Mouse (Mus musculus) MEL (cell line): ENCODE results near the gene Izumo1. TPM values are rescaled to one million over a fixed set of nuclear protein-coding genes. Genes with fewer than 3 reads are reported as not detected.

ENCODE experiments used
- DNase-seq: peaks from one replicate; pipeline ENCODE4 v3.0.0; 2011; ENCODE audit warnings: low read depth, low spot score
- H3K27ac ChIP-seq: 2 replicates; pipeline ENCODE4 v1.5.1; 2012; ENCODE audit warnings: low read depth, mild to moderate bottlenecking, control low read depth, low read length, moderate library complexity; ENCODE audit not compliant: control insufficient read depth
- H3K27me3 ChIP-seq, 2 experiments: fragments of 150-350 bp in 1 of 2; sonication (generic) in 1 of 2; 2 replicates each; pipeline ENCODE4 v1.6.1; 2012; ENCODE audit warnings: low read length in 2 of 2, mild to moderate bottlenecking in 2 of 2, improper control_type of control experiment in 1 of 2, moderate library complexity in 1 of 2; ENCODE audit not compliant: insufficient read depth in 2 of 2, control insufficient read depth in 1 of 2
- H3K36me3 ChIP-seq, 2 experiments: 2 replicates each; pipeline ENCODE4 v1.6.1; 2012 to 2014; ENCODE audit warnings: low read length in 2 of 2, improper control_type of control experiment in 1 of 2, inconsistent platforms in 1 of 2, mild to moderate bottlenecking in 1 of 2; ENCODE audit not compliant: insufficient read depth in 2 of 2, control insufficient read depth in 1 of 2
- H3K4me1 ChIP-seq, 2 experiments: fragments of 150-350 bp in 1 of 2; sonication (generic) in 1 of 2; 2 replicates each; pipeline ENCODE4 v1.6.1; 2012; ENCODE audit warnings: low read length in 2 of 2, improper control_type of control experiment in 1 of 2, mild to moderate bottlenecking in 1 of 2; ENCODE audit not compliant: insufficient read depth in 2 of 2, control insufficient read depth in 1 of 2
- H3K4me3 ChIP-seq, 2 experiments: fragments of 150-350 bp in 1 of 2; sonication (generic) in 1 of 2; 2 replicates each; pipeline ENCODE4 v1.5.1; 2012; ENCODE audit warnings: low read depth in 2 of 2, low read length in 2 of 2, mild to moderate bottlenecking in 2 of 2, moderate library complexity in 2 of 2, control low read depth in 1 of 2, improper control_type of control experiment in 1 of 2; ENCODE audit not compliant: control insufficient read depth in 1 of 2, insufficient read depth in 1 of 2
- H3K79me2 ChIP-seq: 2 replicates; pipeline ENCODE4 v1.6.1; 2012; ENCODE audit warnings: mild to moderate bottlenecking, low read length, moderate library complexity; ENCODE audit not compliant: control insufficient read depth, poor library complexity, insufficient read depth
- H3K9ac ChIP-seq: 2 replicates; pipeline ENCODE4 v1.6.1; 2012; ENCODE audit warnings: low read depth, mild to moderate bottlenecking, control low read depth, low read length, moderate library complexity; ENCODE audit not compliant: control insufficient read depth, poor library complexity, severe bottlenecking
- H3K9me3 ChIP-seq: fragments of 150-350 bp; sonication (generic); replicated peaks from 2 replicates; pipeline ENCODE4 v1.6.1; 2012; ENCODE audit warnings: mild to moderate bottlenecking, low read length, improper control_type of control experiment, moderate library complexity; ENCODE audit not compliant: insufficient read depth
- BHLHE40 ChIP-seq: IDR thresholded peaks from 2 replicates; pipeline ENCODE4 v1.6.1; 2012; ENCODE audit warnings: low read depth, mild to moderate bottlenecking, inconsistent platforms, low read length, improper control_type of control experiment, borderline replicate concordance
- CHD1 ChIP-seq: IDR thresholded peaks from 2 replicates; pipeline ENCODE4 v1.6.1; 2012; ENCODE audit warnings: low read depth, mild to moderate bottlenecking, inconsistent platforms, low read length, improper control_type of control experiment
- CHD2 ChIP-seq: IDR thresholded peaks from 2 replicates; pipeline ENCODE4 v1.6.1; 2011; ENCODE audit warnings: low read length, improper control_type of control experiment
- E2F4 ChIP-seq: IDR thresholded peaks from 2 replicates; pipeline ENCODE4 v1.6.1; 2011; ENCODE audit warnings: low read depth, low read length, improper control_type of control experiment, borderline replicate concordance
- ELF1 ChIP-seq: IDR thresholded peaks from 2 replicates; pipeline ENCODE4 v1.6.1; 2014; ENCODE audit warnings: low read depth, mild to moderate bottlenecking, inconsistent platforms, low read length, improper control_type of control experiment, moderate library complexity
- ETS1 ChIP-seq: IDR thresholded peaks from 2 replicates; pipeline ENCODE4 v1.6.1; 2012; ENCODE audit warnings: low read depth, mild to moderate bottlenecking, inconsistent platforms, low read length, improper control_type of control experiment, moderate library complexity
- GABPA ChIP-seq: IDR thresholded peaks from 2 replicates; pipeline ENCODE4 v1.6.1; 2012; ENCODE audit warnings: low read depth, mild to moderate bottlenecking, inconsistent platforms, low read length, improper control_type of control experiment, moderate library complexity
- GATA1 ChIP-seq: IDR thresholded peaks from 2 replicates; pipeline ENCODE4 v1.6.1; 2011; ENCODE audit warnings: low read depth, low read length, improper control_type of control experiment
- HCFC1 ChIP-seq: IDR thresholded peaks from 2 replicates; pipeline ENCODE4 v1.6.1; 2012; ENCODE audit warnings: low read depth, mild to moderate bottlenecking, inconsistent platforms, low read length, improper control_type of control experiment, moderate library complexity
- JUND ChIP-seq: IDR thresholded peaks from 2 replicates; pipeline ENCODE4 v1.6.1; 2011; ENCODE audit warnings: low read depth, mild to moderate bottlenecking, improper control_type of control experiment, low read length
- KAT2A ChIP-seq: conservative IDR thresholded peaks from 2 replicates; pipeline ENCODE4 v1.6.1; 2012; ENCODE audit warnings: low read depth, low read length, improper control_type of control experiment, inconsistent platforms
- MAFK ChIP-seq: IDR thresholded peaks from 2 replicates; pipeline ENCODE4 v1.6.1; 2011; ENCODE audit warnings: low read depth, mild to moderate bottlenecking, low read length, improper control_type of control experiment, borderline replicate concordance
- MAX ChIP-seq: IDR thresholded peaks from 2 replicates; pipeline ENCODE4 v1.6.1; 2011; ENCODE audit warnings: low read length, improper control_type of control experiment
- MEF2A ChIP-seq: IDR thresholded peaks from 2 replicates; pipeline ENCODE4 v1.6.1; 2014; ENCODE audit warnings: low read depth, mild to moderate bottlenecking, inconsistent platforms, low read length, improper control_type of control experiment; ENCODE audit not compliant: poor library complexity, insufficient replicate concordance, severe bottlenecking; ENCODE audit errors: extremely low read depth
- MXI1 ChIP-seq: IDR thresholded peaks from 2 replicates; pipeline ENCODE4 v1.6.1; 2011; ENCODE audit warnings: mild to moderate bottlenecking, low read depth, low read length, improper control_type of control experiment
- MYB ChIP-seq: IDR thresholded peaks from 2 replicates; pipeline ENCODE4 v1.6.1; 2011; ENCODE audit warnings: mild to moderate bottlenecking, low read depth, low read length, improper control_type of control experiment
- NELFE ChIP-seq: IDR thresholded peaks from 2 replicates; pipeline ENCODE4 v1.6.1; 2011; ENCODE audit warnings: low read depth, low read length, improper control_type of control experiment
- NRF1 ChIP-seq: IDR thresholded peaks from 2 replicates; pipeline ENCODE4 v1.6.1; 2014; ENCODE audit warnings: low read depth, mild to moderate bottlenecking, inconsistent platforms, low read length, improper control_type of control experiment, moderate library complexity; ENCODE audit not compliant: poor library complexity, insufficient read depth, severe bottlenecking
- POLR2A ChIP-seq, 2 experiments: IDR thresholded peaks; 2 replicates each; pipeline ENCODE4 v1.6.1; 2011 to 2012; ENCODE audit warnings: low read length in 2 of 2, mild to moderate bottlenecking in 2 of 2, control low read depth in 1 of 2, improper control_type of control experiment in 1 of 2, low read depth in 1 of 2, moderate library complexity in 1 of 2; ENCODE audit not compliant: control insufficient read depth in 1 of 2, insufficient read depth in 1 of 2, poor library complexity in 1 of 2
- POLR2AphosphoS2 ChIP-seq: IDR thresholded peaks from 2 replicates; pipeline ENCODE4 v1.6.1; 2011; ENCODE audit warnings: low read length, improper control_type of control experiment
- POLR2AphosphoS5 ChIP-seq: IDR thresholded peaks from 2 replicates; pipeline ENCODE4 v1.6.1; 2012; ENCODE audit warnings: low read depth, borderline replicate concordance, mild to moderate bottlenecking, inconsistent platforms, low read length, moderate library complexity, mixed read lengths
- RCOR1 ChIP-seq: IDR thresholded peaks from 2 replicates; pipeline ENCODE4 v1.6.1; 2012; ENCODE audit warnings: low read depth, mild to moderate bottlenecking, inconsistent platforms, low read length, improper control_type of control experiment
- SIN3A ChIP-seq: IDR thresholded peaks from 2 replicates; pipeline ENCODE4 v1.6.1; 2012; ENCODE audit warnings: low read length, improper control_type of control experiment, inconsistent platforms
- TAL1 ChIP-seq: IDR thresholded peaks from 2 replicates; pipeline ENCODE4 v1.6.1; 2012; ENCODE audit warnings: mild to moderate bottlenecking, inconsistent platforms, low read length, moderate library complexity, mixed read lengths
- TBP ChIP-seq: IDR thresholded peaks from 2 replicates; pipeline ENCODE4 v1.8.0; 2011; ENCODE audit warnings: low read depth, low read length, improper control_type of control experiment
- TCF12 ChIP-seq: IDR thresholded peaks from 2 replicates; pipeline ENCODE4 v1.6.1; 2014; ENCODE audit warnings: low read depth, mild to moderate bottlenecking, inconsistent platforms, low read length, improper control_type of control experiment, moderate library complexity
- ZC3H11A ChIP-seq: IDR thresholded peaks from 2 replicates; pipeline ENCODE4 v1.6.1; 2012; ENCODE audit warnings: low read depth, mild to moderate bottlenecking, inconsistent platforms, low read length, improper control_type of control experiment
- ZKSCAN1 ChIP-seq: IDR thresholded peaks from 2 replicates; pipeline ENCODE4 v1.6.1; 2012; ENCODE audit warnings: low read depth, mild to moderate bottlenecking, inconsistent platforms, low read length, improper control_type of control experiment, moderate library complexity
- ZMIZ1 ChIP-seq: IDR thresholded peaks from 2 replicates; pipeline ENCODE4 v1.6.1; 2012; ENCODE audit warnings: low read depth, mild to moderate bottlenecking, inconsistent platforms, low read length, improper control_type of control experiment, moderate library complexity
- ZNF384 ChIP-seq: IDR thresholded peaks from 2 replicates; pipeline ENCODE4 v1.6.1; 2012; ENCODE audit warnings: low read depth, mild to moderate bottlenecking, inconsistent platforms, low read length, improper control_type of control experiment
- polyA plus RNA-seq, 2 experiments: library from polyadenylated mRNA; stranded (reverse) in 1 of 2; unstranded in 1 of 2; fragments of >175 nt in 1 of 2; fragments of >200 nt in 1 of 2; gene quantifications; 2 replicates each; pipeline versions ENCODE4 v1.2.1 to v1.2.4; 2012; ENCODE audit warnings: low replicate concordance in 2 of 2, low read depth in 1 of 2; ENCODE audit not compliant: insufficient read length in 2 of 2, insufficient read depth in 1 of 2, missing spikeins in 1 of 2
- total RNA-seq: library from RNA; depleted of rRNA; stranded (reverse); fragments of 300-350 nt; gene quantifications from 2 replicates; pipeline ENCODE4 v1.2.3, GENCODE M21; 2012

Gene Izumo1
- total and polyA plus RNA-seq, 3 experiments = 0.04 TPM; not detected in 2

DNA sequence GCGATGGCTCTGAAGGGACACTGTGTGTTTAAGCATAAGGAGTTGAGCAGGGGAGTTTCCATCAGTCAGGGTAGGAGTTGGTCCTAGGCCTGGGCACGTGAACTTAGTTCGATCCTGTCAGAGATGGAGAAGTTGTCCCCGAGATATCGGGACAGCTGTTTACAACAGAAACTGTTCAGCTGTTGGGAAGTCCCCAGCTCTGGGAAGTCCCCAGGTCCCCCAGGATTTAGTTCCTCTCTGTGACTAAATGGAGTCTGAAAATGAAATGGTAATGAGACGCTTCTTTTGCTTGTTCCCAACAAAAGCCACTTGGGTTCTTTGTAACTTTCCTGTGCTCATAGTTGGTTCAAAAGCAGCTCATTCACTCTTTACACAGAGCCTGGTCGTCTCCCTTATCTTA is 29.7 kb upstream of the Izumo1 start:
- peak; percentile 41 for DNase-seq
- no peaks in the 10 kb centered on the region for H3K27me3 ChIP-seq
- no peak for TF ChIP-seq CHD1
- peak; percentile 82 for TF ChIP-seq ETS1
- peak; percentile 55; the same call in 1 of the 2 replicates for TF ChIP-seq BHLHE40
- peak; percentile 31; the same call in 1 of the 2 replicates for TF ChIP-seq GATA1
- peaks cover 10 to 20% of the 10 kb centered on the region in 2 experiments for H3K4me1 ChIP-seq
- H3K9me3 ChIP-seq = no peaks in the 10 kb centered on the region
- H3K4me3 ChIP-seq = no peak overlapping the region
- peak overlapping the region; percentile 1; the same call in 1 of the 2 replicates for H3K27ac ChIP-seq
- peaks cover 0 to 27% of the 10 kb centered on the region in 2 experiments; a peak in 3 of 4 replicates for H3K36me3 ChIP-seq
- H3K79me2 ChIP-seq = no peaks in the 10 kb centered on the region
- peak overlapping the region; percentile 0; the same call in 1 of the 2 replicates for H3K9ac ChIP-seq

DNA sequence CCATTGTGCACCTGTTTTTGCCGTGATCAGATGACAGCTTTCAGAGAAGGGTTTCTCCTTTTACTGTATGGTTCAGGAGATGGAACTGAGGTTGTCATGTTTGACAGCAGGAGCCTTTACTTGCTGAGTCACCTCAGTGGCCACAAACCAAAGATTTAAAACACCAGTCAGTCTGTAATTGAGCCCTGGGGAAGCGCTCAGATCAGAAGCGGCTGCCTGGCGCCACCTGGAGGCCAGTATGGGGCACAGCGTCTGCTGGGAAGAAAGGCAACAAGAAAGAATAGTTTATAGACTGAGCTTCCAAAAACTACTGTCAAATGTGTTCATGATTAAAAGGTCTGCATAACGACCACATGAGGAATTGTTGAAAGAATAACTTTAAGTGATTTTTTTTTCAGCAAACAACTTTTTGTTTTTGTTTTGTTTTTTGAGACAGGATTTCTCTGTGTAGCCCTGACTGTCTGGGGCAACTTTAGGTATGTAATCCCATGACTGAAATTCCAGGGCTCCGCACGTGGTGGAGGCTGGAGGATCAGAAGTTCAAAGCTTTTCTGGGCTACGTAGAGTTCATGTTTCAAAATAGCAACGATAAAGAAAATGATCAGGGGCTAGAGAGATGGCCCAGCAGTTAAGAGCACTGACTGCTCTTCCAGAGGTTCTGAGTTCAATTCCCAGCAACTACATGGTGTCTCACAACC is 28.3 kb upstream of the Izumo1 start:
- no peaks in the 10 kb centered on the region for H3K9me3 ChIP-seq
- peak overlapping the region; percentile 10; the same call in 1 of the 2 replicates for H3K9ac ChIP-seq
- H3K27me3 ChIP-seq = no peaks in the 10 kb centered on the region
- H3K79me2 ChIP-seq = no peaks in the 10 kb centered on the region
- no peak overlapping the region for H3K27ac ChIP-seq
- peaks cover 10 to 20% of the 10 kb centered on the region in 2 experiments for H3K4me1 ChIP-seq
- H3K4me3 ChIP-seq = no peak overlapping the region
- peaks cover 0 to 27% of the 10 kb centered on the region in 2 experiments; a peak in 2 of 4 replicates for H3K36me3 ChIP-seq
- DNase-seq = peak; percentile 94
- peak; percentile 79; the same call in 1 of the 2 replicates for TF ChIP-seq MAFK
- no peak for TF ChIP-seq POLR2AphosphoS5
- no peak for TF ChIP-seq BHLHE40
- TF ChIP-seq CHD2 = no peak
- TF ChIP-seq RCOR1 = peak; percentile 72
- TF ChIP-seq MXI1 = peak; percentile 58; the same call in 1 of the 2 replicates
- TF ChIP-seq GATA1 = 0 out of 2 replicates have a peak, but pooled peaks have one; percentile 17
- TF ChIP-seq GABPA = peak; percentile 67; the same call in 1 of the 2 replicates
- no peak for TF ChIP-seq NRF1
- peak; percentile 84 for TF ChIP-seq ZC3H11A
- no peak for TF ChIP-seq ZNF384
- no peak for TF ChIP-seq E2F4
- TF ChIP-seq MYB = no peak
- no peak for TF ChIP-seq ELF1
- no peak for TF ChIP-seq HCFC1
- TF ChIP-seq SIN3A = peak; percentile 87
- TF ChIP-seq ETS1 = peak; percentile 51
- TF ChIP-seq CHD1 = no peak
- no peak for TF ChIP-seq ZKSCAN1
- TF ChIP-seq ZMIZ1 = no peak
- no peak for TF ChIP-seq TBP
- TF ChIP-seq MAX = no peak
- no peak for TF ChIP-seq MEF2A
- TF ChIP-seq TCF12 = no peak
- no peak for TF ChIP-seq KAT2A
- no peak for TF ChIP-seq JUND
- no peak for TF ChIP-seq POLR2AphosphoS2
- TF ChIP-seq TAL1 = no peak
- no peak for TF ChIP-seq POLR2A (IDR thresholded peaks at IDR 0.05; ENCODE audit: control insufficient read depth in 1 of 2, insufficient read depth in 1 of 2, low read depth in 1 of 2, low read length in 2 of 2, poor library complexity in 1 of 2)
- TF ChIP-seq NELFE = no peak
